Mouse (Mus musculus): Measurements from ENCODE around the gene Auh. TPM values are rescaled to one million over a fixed set of nuclear protein-coding genes. Genes with fewer than 3 reads are reported as not detected.

The Auh gene
- total and polyA plus RNA-seq, 3 experiments = 14.7 to 19.5 TPM; not detected in 1

- H3K79me2 ChIP-seq (ENCODE audit: control insufficient read depth, insufficient read depth, low read length, poor library complexity) = peaks cover 1% of the 10 kb centered on the region; the same call in 1 of the 2 replicates
- H3K4me1 ChIP-seq (ENCODE audit: control insufficient read depth in 1 of 2, insufficient read depth in 2 of 2, low read length in 2 of 2) = peaks cover 0 to 7% of the 10 kb centered on the region in 2 experiments; a peak in 3 of 4 replicates
- peaks cover 0 to 2% of the 10 kb centered on the region in 2 experiments; a peak in 2 of 4 replicates for H3K27me3 ChIP-seq (ENCODE audit: control insufficient read depth in 1 of 2, insufficient read depth in 2 of 2, low read length in 2 of 2)
- H3K36me3 ChIP-seq (ENCODE audit: control insufficient read depth in 1 of 2, insufficient read depth in 2 of 2, low read length in 2 of 2) = peaks cover 0 to 5% of the 10 kb centered on the region in 2 experiments; a peak in 1 of 4 replicates
- no peak overlapping the region for H3K9ac ChIP-seq (ENCODE audit: control insufficient read depth, low read depth, low read length, poor library complexity, severe bottlenecking)
- H3K4me3 ChIP-seq (ENCODE audit: control insufficient read depth in 1 of 2, insufficient read depth in 1 of 2, low read depth in 2 of 2, low read length in 2 of 2) = no peak overlapping the region
- H3K27ac ChIP-seq (ENCODE audit: control insufficient read depth, low read depth, low read length) = no peak overlapping the region
- H3K9me3 ChIP-seq (replicated peaks; ENCODE audit: insufficient read depth, low read length) = no peaks in the 10 kb centered on the region
- no peak for TF ChIP-seq MYB (IDR thresholded peaks at IDR 0.05; ENCODE audit: low read depth, low read length)
- no peak for TF ChIP-seq MAX (IDR thresholded peaks at IDR 0.05; ENCODE audit: low read length)
- no peak for TF ChIP-seq RAD21 (IDR thresholded peaks at IDR 0.05; ENCODE audit: low read depth, low read length)
- no peak for TF ChIP-seq NELFE (IDR thresholded peaks at IDR 0.05; ENCODE audit: low read depth, low read length)
- no peak for TF ChIP-seq MAZ (IDR thresholded peaks at IDR 0.05; ENCODE audit: low read depth, low read length)
- TF ChIP-seq TAL1 (IDR thresholded peaks at IDR 0.05; ENCODE audit: low read length) = no peak
- TF ChIP-seq TBP (IDR thresholded peaks at IDR 0.05; ENCODE audit: low read depth, low read length) = no peak
- no peak for TF ChIP-seq USF1 (IDR thresholded peaks at IDR 0.05; ENCODE audit: low read depth, low read length)
- TF ChIP-seq ETS1 (IDR thresholded peaks at IDR 0.05; ENCODE audit: low read depth, low read length) = no peak
- TF ChIP-seq ZNF384 (IDR thresholded peaks at IDR 0.05; ENCODE audit: low read depth, low read length) = no peak
- TF ChIP-seq ZMIZ1 (IDR thresholded peaks at IDR 0.05; ENCODE audit: low read depth, low read length) = no peak
- no peak for TF ChIP-seq RCOR1 (IDR thresholded peaks at IDR 0.05; ENCODE audit: low read depth, low read length)
- no peak for TF ChIP-seq HCFC1 (IDR thresholded peaks at IDR 0.05; ENCODE audit: low read depth, low read length)
- TF ChIP-seq CHD1 (IDR thresholded peaks at IDR 0.05; ENCODE audit: low read depth, low read length) = no peak
- no peak for TF ChIP-seq JUND (IDR thresholded peaks at IDR 0.05; ENCODE audit: low read depth, low read length)
- TF ChIP-seq MAFK (IDR thresholded peaks at IDR 0.05; ENCODE audit: borderline replicate concordance, low read depth, low read length) = no peak
- no peak for DNase-seq (ENCODE audit: low read depth, low spot score)
Measured at GRCm38 (mm10) chr13:52930582-52930981, 1.1 kb upstream of the Auh start.

- peak; percentile 14 for DNase-seq (ENCODE audit: low read depth, low spot score)
- H3K9me3 ChIP-seq (replicated peaks; ENCODE audit: insufficient read depth, low read length) = no peaks in the 10 kb centered on the region
- H3K27me3 ChIP-seq (ENCODE audit: control insufficient read depth in 1 of 2, insufficient read depth in 2 of 2, low read length in 2 of 2) = peaks cover 0 to 2% of the 10 kb centered on the region in 2 experiments; a peak in 2 of 4 replicates
- H3K27ac ChIP-seq (ENCODE audit: control insufficient read depth, low read depth, low read length) = no peak overlapping the region
- 0 out of 2 replicates have a peak overlapping the region, but pooled peaks have one; percentile 89 for H3K9ac ChIP-seq (ENCODE audit: control insufficient read depth, low read depth, low read length, poor library complexity, severe bottlenecking)
- TF ChIP-seq RCOR1 (IDR thresholded peaks at IDR 0.05; ENCODE audit: low read depth, low read length) = no peak
- no peak for TF ChIP-seq USF2 (IDR thresholded peaks at IDR 0.05; ENCODE audit: borderline replicate concordance in 1 of 2, insufficient read depth in 1 of 2, low read depth in 1 of 2, low read length in 2 of 2)
- peaks cover 2% of the 10 kb centered on the region for H3K79me2 ChIP-seq (ENCODE audit: control insufficient read depth, insufficient read depth, low read length, poor library complexity)
- H3K36me3 ChIP-seq (ENCODE audit: control insufficient read depth in 1 of 2, insufficient read depth in 2 of 2, low read length in 2 of 2) = peaks cover 0 to 5% of the 10 kb centered on the region in 2 experiments; a peak in 1 of 4 replicates
- H3K4me1 ChIP-seq (ENCODE audit: control insufficient read depth in 1 of 2, insufficient read depth in 2 of 2, low read length in 2 of 2) = peaks cover 0 to 7% of the 10 kb centered on the region in 2 experiments; a peak in 3 of 4 replicates
- peak overlapping the region; percentile 91 to 99 for H3K4me3 ChIP-seq (ENCODE audit: control insufficient read depth in 1 of 2, insufficient read depth in 1 of 2, low read depth in 2 of 2, low read length in 2 of 2)
Measured at GRCm38 (mm10) chr13:52928392-52928791, 1.1 kb downstream of the Auh start.
